Mouse (Mus musculus): ENCODE results near the gene Crybg3. TPM values are rescaled to one million over a fixed set of nuclear protein-coding genes. Genes with fewer than 3 reads are reported as not detected.

The Crybg3 gene
- polyA plus RNA-seq, 1 experiment from 2014 or later: 5.4 TPM

DNA sequence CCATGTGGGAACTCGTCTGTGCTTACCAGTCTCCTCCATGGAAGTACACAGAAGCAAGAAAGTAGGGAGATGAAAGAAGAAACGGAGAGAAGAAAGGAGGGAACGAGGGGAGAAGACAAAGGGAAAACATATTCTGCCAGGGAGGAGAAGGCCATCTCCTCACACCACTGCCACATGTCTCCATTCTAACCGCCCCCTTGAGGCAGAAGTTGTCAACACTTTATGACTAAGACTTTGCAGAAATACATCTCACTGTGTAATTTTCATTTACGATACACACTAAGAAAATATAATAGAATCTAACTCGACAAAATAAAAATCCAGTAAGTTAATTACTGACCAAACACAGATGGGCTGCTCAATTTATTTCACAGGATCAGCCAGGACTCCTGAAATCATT, 73.8 kb downstream of the Crybg3 start:
- no peak overlapping the region for H3K4me3 ChIP-seq
- no peaks in the 10 kb centered on the region for H3K4me1 ChIP-seq
- H3K4me2 ChIP-seq: no peak overlapping the region
- H3K9me3 ChIP-seq: no peaks in the 10 kb centered on the region
- no peak for ATAC-seq (ENCODE audit: borderline replicate concordance, extremely low read depth, low FRiP score, low TSS enrichment)
- no peaks in the 10 kb centered on the region for H3K27me3 ChIP-seq
- WGBS: 80% methylated on average over 6 of the region's 6 CpGs
- H3K9ac ChIP-seq: no peak overlapping the region
- H3K27ac ChIP-seq: no peak overlapping the region
- 0 out of 2 replicates have a peak, but pooled peaks cover 6% of the 10 kb centered on the region for H3K36me3 ChIP-seq

DNA sequence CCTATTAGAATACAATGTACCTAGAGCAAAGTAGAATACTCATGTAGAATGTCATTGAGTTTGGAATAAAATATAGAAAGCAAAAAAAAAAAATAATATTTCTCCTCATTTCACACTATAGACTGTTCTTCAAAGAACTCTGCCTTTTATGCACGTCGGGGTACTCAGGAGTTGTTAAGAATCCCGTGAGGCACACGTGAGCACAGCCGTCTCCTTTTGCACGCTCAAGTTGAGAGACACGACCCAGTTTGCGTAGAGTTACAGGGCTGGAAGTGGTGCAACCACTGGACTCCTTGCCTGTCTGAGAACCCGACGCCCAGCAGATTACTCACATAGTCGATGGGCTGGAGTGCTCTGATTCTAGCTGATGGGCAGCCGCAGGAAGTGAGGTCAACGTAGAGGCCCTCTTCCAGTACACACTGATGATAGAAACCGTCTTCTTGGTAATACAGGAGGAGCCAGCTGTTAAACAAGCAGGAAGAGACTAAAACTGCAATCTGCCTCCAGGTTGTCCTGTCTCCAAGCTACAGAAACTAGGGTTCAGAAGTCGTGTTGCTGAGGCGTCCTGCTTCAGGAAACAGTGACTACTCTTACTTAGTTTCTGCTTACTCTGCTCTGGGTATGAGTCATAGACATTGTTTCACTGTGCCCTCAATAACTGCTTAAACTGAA, 78.9 kb downstream of the Crybg3 start:
- ATAC-seq (ENCODE audit: borderline replicate concordance, extremely low read depth, low FRiP score, low TSS enrichment): no peak
- Histone ChIP-seq H3K9ac (no peak overlapping the region), H3K27me3 (no peaks in the 10 kb centered on the region), H3K36me3 (no peaks in the 10 kb centered on the region), H3K4me3 (no peak overlapping the region), H3K9me3 (no peaks in the 10 kb centered on the region), H3K27ac (no peak overlapping the region), H3K4me2 (no peak overlapping the region), H3K4me1 (no peaks in the 10 kb centered on the region)
- WGBS: 74% methylated on average over 16 of the region's 16 CpGs

DNA sequence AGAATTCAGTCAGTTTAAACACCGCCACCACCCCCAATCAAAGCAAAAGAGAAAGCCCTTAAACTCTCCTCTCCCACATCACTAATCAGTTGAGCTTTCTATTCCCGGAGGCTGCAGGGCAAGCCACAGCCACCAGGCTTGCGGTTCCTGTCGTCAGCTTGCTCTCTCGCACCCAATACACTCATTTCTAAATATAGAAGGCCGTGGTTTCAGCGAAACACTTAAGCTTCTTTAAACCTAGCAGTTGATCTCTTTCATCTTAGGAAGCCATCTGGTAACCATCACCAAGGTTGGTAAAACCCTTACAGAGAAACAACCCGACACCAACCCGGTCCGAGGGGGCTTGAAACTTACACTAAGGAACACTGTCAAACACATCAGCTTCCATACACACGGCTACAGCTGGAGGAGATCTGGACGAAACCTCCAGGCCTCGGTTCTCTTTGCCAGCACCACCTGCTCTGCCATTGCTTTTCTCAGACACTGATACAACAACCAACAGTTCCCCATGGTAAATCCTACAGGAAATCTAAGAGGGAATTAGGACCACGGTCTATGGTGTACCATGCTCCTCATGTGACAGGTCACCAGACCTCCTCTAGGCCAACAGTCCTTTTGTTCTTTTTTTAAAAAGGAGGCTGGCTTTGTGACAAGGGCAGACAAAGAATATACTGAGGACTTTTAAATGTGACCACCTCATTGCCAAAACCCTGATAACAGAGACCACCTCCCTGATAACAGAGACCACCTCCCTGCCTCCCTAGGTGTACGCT, 83.1 kb downstream of the Crybg3 start:
- no peaks in the 10 kb centered on the region for H3K4me1 ChIP-seq
- no peak overlapping the region for H3K4me2 ChIP-seq
- H3K27ac ChIP-seq: no peak overlapping the region
- 59% methylated on average over 15 of the region's 15 CpGs for WGBS
- no peaks in the 10 kb centered on the region for H3K27me3 ChIP-seq
- ATAC-seq (ENCODE audit: borderline replicate concordance, extremely low read depth, low FRiP score, low TSS enrichment): no peak
- 0 out of 2 replicates have a peak, but pooled peaks cover 3% of the 10 kb centered on the region for H3K36me3 ChIP-seq
- H3K9me3 ChIP-seq: no peaks in the 10 kb centered on the region
- no peak overlapping the region for H3K9ac ChIP-seq
- H3K4me3 ChIP-seq: no peak overlapping the region

DNA sequence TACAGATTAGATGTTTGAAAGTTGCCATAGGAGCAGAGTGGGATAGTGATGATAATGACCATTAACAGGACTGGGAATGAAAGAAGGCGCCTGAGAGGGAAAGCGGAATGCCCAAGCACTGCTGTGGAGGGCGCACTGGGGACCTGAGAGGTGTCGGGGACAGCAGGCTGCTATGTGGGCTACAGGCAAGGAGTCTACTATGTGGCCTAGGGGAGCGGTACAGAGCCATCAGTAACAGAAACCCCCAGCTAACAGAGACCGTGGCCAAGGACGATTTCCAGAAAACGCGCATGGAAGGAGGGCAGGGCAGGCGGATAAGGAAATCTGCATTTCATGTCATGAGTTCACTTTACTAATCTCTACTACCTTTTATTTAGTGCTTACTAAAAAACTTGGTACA, 83.8 kb downstream of the Crybg3 start:
- Histone ChIP-seq H3K4me2 (no peak overlapping the region), H3K27ac (no peak overlapping the region), H3K9me3 (no peaks in the 10 kb centered on the region), H3K9ac (no peak overlapping the region), H3K4me3 (no peak overlapping the region), H3K27me3 (no peaks in the 10 kb centered on the region), H3K4me1 (no peaks in the 10 kb centered on the region), H3K36me3 (0 out of 2 replicates have a peak, but pooled peaks cover 3% of the 10 kb centered on the region)
- ATAC-seq (ENCODE audit: borderline replicate concordance, extremely low read depth, low FRiP score, low TSS enrichment): no peak
- WGBS: 81% methylated on average over 10 of the region's 10 CpGs

DNA sequence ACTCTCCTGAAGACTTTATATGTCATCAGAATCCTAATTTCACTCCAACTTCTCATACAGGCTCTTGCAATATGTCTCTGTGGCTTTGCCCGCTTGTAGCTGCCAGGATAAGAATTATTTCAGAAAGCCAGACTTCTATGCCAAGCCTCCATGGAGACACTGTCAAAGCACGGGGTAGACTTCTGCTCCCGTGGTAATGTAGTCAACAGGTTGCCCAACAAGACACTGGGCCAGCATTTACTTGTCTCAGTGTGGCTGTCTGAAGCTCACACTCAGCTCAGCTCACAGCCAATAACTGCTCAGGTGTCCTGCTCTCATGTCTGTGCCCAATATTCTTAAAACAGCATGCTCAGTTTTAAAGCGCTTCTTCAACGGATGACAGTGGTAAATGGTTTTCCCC, 85.6 kb downstream of the Crybg3 start:
- ATAC-seq (ENCODE audit: borderline replicate concordance, extremely low read depth, low FRiP score, low TSS enrichment): no peak
- Histone ChIP-seq H3K27me3 (no peaks in the 10 kb centered on the region), H3K4me3 (no peak overlapping the region), H3K4me2 (no peak overlapping the region), H3K9ac (no peak overlapping the region), H3K27ac (no peak overlapping the region), H3K9me3 (no peaks in the 10 kb centered on the region), H3K4me1 (no peaks in the 10 kb centered on the region), H3K36me3 (0 out of 2 replicates have a peak, but pooled peaks cover 3% of the 10 kb centered on the region)
- 92% methylated on average over 5 of the region's 5 CpGs for WGBS

DNA sequence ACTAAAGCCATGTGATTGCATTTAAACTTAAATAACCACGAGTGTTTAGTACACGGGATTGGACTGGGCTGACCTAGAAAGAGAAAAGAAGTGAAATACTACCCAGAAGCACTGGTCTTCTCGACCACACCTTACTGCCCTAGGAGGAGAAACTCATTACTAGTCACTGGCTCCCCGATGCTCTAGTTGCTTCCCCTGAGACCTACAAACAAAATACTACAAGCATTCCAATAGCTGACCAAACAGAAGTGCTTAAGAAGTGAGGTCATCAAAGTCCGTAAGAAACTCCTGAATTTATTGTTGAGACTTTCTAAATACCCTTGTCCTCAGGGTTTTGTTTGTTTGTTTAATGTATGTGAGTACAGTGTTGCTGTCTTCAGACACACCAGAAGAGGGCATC, 90.9 kb downstream of the Crybg3 start:
- Histone ChIP-seq H3K27ac (no peak overlapping the region), H3K4me2 (no peak overlapping the region), H3K27me3 (no peaks in the 10 kb centered on the region), H3K9ac (no peak overlapping the region), H3K4me1 (no peaks in the 10 kb centered on the region), H3K36me3 (no peaks in the 10 kb centered on the region), H3K9me3 (no peaks in the 10 kb centered on the region), H3K4me3 (no peak overlapping the region)
- ATAC-seq (ENCODE audit: borderline replicate concordance, extremely low read depth, low FRiP score, low TSS enrichment): no peak
- WGBS: 86% methylated on average over 5 of the region's 5 CpGs

DNA sequence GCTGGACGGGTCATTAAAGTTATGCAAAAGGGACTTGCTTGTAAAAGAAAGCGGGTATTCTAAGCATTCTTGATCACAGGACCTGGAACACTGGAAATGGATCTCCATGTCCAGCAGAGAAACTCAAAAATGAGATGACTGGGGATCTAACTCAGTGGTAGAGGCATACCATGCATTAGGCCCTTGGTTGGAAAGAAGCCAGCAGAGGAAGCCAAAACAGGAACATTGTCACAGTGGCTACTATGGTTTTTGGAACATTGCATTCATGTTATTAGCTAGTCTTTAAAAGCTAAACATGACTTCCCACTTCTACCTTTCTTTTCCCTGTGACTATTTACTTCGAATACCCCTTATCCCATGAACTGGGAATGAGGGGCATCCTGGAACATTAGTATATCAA, 101.6 kb downstream of the Crybg3 start:
- WGBS: 87% methylated on average over 3 of the region's 3 CpGs
- Histone ChIP-seq H3K27me3 (no peaks in the 10 kb centered on the region), H3K4me2 (no peak overlapping the region), H3K36me3 (peaks cover 12% of the 10 kb centered on the region; the same call in 1 of the 2 replicates), H3K4me1 (no peaks in the 10 kb centered on the region), H3K4me3 (no peak overlapping the region), H3K27ac (no peak overlapping the region), H3K9ac (no peak overlapping the region), H3K9me3 (no peaks in the 10 kb centered on the region)
- no peak for ATAC-seq (ENCODE audit: borderline replicate concordance, extremely low read depth, low FRiP score, low TSS enrichment)

DNA sequence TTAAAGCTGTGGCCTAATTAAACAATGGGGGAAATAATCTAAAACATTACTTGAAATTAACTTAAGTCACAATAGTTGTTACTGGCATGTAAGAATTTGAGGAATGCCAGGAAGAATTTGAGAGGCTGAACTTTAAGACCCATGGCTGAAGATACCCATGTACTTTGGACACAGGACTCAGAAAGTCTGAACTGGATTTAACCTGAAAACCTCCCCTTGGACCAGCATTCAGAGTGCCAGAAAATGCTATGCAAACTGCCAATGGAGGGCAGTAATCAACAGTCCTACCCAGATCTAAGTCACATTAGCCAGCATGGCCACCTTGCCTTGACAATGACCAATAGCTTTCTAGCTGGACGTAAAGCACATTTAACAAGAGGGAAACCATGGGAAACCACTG, 102.8 kb downstream of the Crybg3 start:
- Histone ChIP-seq H3K9ac (no peak overlapping the region), H3K4me1 (no peaks in the 10 kb centered on the region), H3K4me2 (no peak overlapping the region), H3K36me3 (peaks cover 22% of the 10 kb centered on the region), H3K4me3 (no peak overlapping the region), H3K27me3 (no peaks in the 10 kb centered on the region), H3K27ac (no peak overlapping the region), H3K9me3 (no peaks in the 10 kb centered on the region)
- 90% methylated on average over 1 of the region's 1 CpGs for WGBS
- no peak for ATAC-seq (ENCODE audit: borderline replicate concordance, extremely low read depth, low FRiP score, low TSS enrichment)

DNA sequence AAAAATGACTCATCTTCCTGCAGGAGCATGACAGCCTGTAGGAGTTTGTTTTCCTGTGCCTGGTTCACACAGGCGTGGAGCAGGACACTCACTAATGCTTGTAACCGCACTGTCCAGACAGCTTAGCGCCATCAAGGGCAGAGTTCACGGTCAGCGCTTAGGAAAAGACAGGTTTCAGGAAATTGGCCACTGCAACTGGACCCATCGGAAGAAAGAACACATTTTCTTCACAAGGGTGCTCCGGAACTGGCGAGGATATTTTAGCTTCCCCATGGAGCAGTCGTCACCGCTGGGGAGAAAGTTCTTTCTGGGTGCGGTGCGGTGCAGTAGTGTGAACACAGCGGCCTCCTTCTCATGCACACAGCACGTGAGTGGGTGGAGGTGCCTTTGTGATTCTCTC, 107.6 kb downstream of the Crybg3 start:
- H3K4me3 ChIP-seq: no peak overlapping the region
- no peak overlapping the region for H3K9ac ChIP-seq
- no peak for ATAC-seq (ENCODE audit: borderline replicate concordance, extremely low read depth, low FRiP score, low TSS enrichment)
- no peaks in the 10 kb centered on the region for H3K9me3 ChIP-seq
- H3K4me1 ChIP-seq: no peaks in the 10 kb centered on the region
- H3K27me3 ChIP-seq: no peaks in the 10 kb centered on the region
- peaks cover 47% of the 10 kb centered on the region for H3K36me3 ChIP-seq
- no peak overlapping the region for H3K4me2 ChIP-seq
- 82% methylated on average over 14 of the region's 14 CpGs for WGBS
- no peak overlapping the region for H3K27ac ChIP-seq

DNA sequence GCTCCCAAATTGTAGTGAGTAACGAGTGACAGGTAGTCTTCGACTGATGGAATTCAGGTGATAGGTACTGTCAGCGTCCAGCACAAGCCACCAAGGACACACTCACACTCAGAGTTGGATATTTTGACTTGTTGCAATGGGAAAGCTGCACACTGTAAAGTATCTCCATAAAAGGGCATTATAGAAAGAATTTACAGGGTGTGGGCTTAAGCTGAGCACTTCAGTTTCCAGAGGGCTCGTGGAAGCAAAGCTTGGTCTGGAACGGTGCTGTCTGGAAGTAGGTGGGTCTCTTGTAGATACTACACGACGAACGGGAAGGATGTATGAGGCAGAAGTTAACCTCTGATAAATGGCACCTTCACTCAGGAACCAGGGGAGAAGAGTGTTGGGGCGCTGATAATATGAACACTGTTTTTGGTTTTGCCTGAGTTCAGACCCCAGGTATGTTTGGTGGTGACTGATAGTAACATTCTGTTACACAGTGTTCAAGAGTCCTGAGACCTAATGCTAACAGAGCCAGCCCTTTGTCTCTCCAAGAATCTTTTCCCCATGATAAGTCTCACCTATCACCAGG, 112.7 kb downstream of the Crybg3 start:
- WGBS: 79% methylated on average over 9 of the region's 9 CpGs
- H3K9me3 ChIP-seq: no peaks in the 10 kb centered on the region
- H3K36me3 ChIP-seq: peaks cover 53% of the 10 kb centered on the region
- H3K4me1 ChIP-seq: no peaks in the 10 kb centered on the region
- ATAC-seq (ENCODE audit: borderline replicate concordance, extremely low read depth, low FRiP score, low TSS enrichment): no peak
- H3K27me3 ChIP-seq: no peaks in the 10 kb centered on the region
- no peak overlapping the region for H3K9ac ChIP-seq
- H3K4me2 ChIP-seq: no peak overlapping the region
- H3K27ac ChIP-seq: no peak overlapping the region
- H3K4me3 ChIP-seq: no peak overlapping the region

DNA sequence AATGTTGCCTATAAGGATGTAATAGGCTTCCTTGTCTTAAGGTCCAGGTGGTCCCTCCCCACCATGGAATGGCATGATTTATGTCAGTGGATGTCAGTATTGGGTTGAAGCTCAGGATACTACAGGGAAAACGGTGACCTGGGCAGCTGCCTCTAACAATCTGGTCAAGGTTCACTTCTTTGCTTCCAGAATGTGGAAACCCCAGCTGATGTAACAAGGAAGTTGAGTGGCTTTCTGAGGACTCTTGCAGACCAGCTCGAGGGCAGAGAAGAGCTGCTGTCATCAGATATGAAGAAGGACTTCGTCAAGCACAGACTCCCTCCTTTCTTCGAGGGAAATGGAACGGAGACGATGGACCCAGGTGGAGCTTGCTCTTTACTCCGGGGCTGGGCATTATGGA, 113.5 kb downstream of the Crybg3 start:
- Histone ChIP-seq H3K27me3 (no peaks in the 10 kb centered on the region), H3K9ac (no peak overlapping the region), H3K36me3 (peaks cover 57% of the 10 kb centered on the region), H3K4me1 (no peaks in the 10 kb centered on the region), H3K4me3 (no peak overlapping the region), H3K9me3 (no peaks in the 10 kb centered on the region), H3K4me2 (no peak overlapping the region), H3K27ac (no peak overlapping the region)
- no peak for ATAC-seq (ENCODE audit: borderline replicate concordance, extremely low read depth, low FRiP score, low TSS enrichment)
- 82% methylated on average over 7 of the region's 7 CpGs for WGBS

DNA sequence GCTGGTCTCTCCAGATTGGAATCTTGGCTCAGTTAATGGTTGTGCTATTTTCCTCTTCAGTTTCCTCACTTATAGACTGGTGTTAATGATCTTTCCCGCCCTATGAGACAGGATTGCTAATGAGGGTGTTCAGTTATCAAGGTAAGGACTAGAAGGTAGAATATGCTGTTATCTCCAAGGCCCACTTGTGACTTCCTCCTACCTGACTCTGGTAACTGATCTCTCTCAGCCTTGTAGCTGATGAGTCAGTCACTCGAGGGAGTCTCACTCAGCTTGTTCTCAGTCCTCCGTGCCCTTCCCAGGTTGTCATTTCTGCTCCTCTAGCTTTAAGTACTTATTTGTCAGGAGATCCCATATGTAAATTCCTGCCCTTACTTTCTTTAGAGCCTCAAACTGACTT, 122.8 kb downstream of the Crybg3 start:
- H3K9ac ChIP-seq: no peak overlapping the region
- H3K27me3 ChIP-seq: no peaks in the 10 kb centered on the region
- no peak overlapping the region for H3K27ac ChIP-seq
- no peaks in the 10 kb centered on the region for H3K9me3 ChIP-seq
- 77% methylated on average over 3 of the region's 3 CpGs for WGBS
- peaks cover 8% of the 10 kb centered on the region for H3K36me3 ChIP-seq
- H3K4me3 ChIP-seq: no peak overlapping the region
- no peak for ATAC-seq (ENCODE audit: borderline replicate concordance, extremely low read depth, low FRiP score, low TSS enrichment)
- no peak overlapping the region for H3K4me2 ChIP-seq
- peaks cover under 1% of the 10 kb centered on the region; the same call in 1 of the 2 replicates for H3K4me1 ChIP-seq
